Mouse (Mus musculus) adipose tissue, adult 10 weeks (tissue): Measurements from ENCODE around the gene Sirt1. TPM values are rescaled to one million over a fixed set of nuclear protein-coding genes. Genes with fewer than 3 reads are reported as not detected.

Experiments used
- polyA plus RNA-seq: library from polyadenylated mRNA; stranded (reverse); fragments of 350-450 nt; fragmentation: Illumina TruSeq; extraction: RNeasy Lipid Tissue Mini Kit (QIAGEN cat#74804); gene quantifications from one replicate; pipeline ENCODE4 v1.2.3, GENCODE M21; 2014; ENCODE audit warnings: low read depth, low replicate concordance

Gene Sirt1
- 12.0 TPM for polyA plus RNA-seq

DNA sequence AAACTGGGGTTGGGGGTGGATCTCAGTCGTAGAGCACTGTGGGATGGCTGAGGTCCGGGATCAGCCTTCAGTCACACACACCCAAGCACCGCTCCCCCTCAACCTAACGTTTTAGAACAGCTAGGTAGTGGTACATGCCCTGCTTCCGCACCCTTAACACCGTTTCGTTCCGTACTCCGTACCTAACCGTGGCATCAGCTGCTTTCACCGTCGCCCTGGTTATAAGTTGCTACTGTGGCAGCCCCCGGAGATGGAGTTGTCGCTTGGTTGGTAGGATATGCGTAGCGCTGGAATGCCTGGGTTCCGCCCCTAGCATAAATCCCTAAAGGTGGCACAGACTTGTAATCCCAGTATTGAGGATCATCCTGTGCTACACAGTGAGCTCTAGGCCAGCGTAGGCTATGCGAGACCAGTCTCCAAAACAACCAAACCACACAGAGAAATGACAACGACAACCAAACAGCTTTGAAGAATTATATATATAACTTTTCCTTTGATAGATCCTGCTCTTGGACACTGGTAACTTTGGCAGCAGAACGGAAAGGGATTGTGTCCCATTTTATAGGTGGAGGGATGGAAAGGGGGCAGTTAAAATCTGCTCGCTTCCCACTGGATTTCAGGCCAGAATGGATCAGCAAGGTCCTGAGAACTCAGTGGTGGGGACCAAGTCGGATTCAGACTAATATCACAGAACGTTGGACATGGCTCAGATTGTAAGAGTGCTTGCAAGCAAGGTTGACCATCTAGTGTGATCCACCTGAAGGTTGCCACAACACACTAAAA is at the start of gene Sirt1:
Gene Sirt1, minus strand, starts transcription at position 207 of the 783 bp plus-strand sequence.

DNA sequence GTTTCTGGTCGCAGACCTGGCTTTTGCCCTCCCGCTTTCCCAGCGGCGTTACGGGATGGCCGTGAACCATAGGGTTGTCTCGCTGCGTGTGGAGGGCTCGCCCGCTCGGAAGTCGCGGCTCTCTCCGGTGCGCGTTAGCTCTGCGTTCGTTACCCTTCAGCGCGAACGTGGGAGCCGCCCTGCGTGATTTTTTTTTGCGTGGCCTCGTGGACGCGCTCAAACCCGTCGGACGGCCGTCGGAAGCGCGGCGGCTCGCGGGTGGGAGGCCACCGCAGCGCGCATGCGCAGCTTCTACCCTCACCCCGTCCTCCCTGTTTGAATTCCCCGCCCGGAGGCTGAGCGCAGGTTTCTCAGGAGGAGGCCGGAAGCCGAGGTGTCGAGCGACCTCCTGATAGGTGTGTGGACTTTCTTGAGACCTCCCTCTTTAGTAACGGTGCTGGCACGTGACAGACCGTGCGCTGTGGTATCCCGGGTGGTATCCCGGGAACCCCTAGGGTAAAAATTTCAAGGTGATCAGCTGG is 48.3 kb upstream of the Sirt1 start, which contains the start of gene Ctnna3:
Gene Ctnna3, plus strand, starts transcription at position 314 of the 521 bp plus-strand sequence.

DNA sequence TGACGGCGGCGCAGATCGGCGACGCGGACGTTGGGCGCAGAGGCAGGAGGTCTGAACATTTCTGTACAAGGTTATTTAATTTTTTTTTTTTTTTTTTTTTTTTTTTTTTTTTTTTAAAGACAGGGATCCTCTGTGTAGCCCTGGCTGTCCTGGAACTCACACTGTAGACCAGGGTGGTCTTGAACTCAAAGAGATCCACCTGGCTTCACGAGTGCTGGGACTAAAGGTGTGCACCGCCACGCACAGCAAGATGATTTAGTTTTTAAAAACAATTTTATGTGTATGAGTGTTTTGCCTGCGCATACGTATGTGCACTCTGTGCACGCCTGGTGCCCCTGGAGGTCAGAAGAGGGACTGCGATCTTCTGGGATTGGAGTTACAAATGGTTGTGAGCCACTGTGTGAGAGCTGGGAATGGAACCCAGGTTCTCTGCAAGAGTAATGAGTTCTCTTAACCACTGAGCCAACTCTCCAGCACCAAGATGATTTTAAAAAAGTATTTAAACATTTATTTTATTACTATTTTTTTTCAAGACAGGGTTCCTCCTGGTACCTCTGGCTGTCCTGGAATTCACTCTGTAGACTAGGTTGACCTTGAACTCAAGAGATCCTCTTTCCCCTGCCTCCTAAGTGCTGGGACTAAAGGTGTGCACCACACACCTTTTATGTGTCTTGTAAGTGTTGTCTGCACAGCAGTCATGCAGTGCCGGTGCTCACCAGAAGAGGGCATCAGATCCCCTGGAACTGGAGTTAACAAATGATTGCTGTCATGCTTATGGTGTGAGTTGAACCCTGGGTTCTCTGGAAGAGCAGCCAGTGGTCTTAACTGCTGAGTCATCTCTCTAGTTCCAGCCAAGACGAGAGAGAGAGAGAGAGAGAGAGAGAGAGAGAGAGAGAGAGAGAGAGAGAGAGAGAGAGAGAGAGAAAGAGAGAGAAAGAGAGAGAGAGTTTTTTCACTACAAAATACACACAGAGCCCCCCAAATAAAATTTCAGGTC is 40.5 kb upstream of the Sirt1 start, which contains the start of gene Gm7075:
Gene Gm7075, minus strand, starts transcription at position 51 of the 997 bp plus-strand sequence.

DNA sequence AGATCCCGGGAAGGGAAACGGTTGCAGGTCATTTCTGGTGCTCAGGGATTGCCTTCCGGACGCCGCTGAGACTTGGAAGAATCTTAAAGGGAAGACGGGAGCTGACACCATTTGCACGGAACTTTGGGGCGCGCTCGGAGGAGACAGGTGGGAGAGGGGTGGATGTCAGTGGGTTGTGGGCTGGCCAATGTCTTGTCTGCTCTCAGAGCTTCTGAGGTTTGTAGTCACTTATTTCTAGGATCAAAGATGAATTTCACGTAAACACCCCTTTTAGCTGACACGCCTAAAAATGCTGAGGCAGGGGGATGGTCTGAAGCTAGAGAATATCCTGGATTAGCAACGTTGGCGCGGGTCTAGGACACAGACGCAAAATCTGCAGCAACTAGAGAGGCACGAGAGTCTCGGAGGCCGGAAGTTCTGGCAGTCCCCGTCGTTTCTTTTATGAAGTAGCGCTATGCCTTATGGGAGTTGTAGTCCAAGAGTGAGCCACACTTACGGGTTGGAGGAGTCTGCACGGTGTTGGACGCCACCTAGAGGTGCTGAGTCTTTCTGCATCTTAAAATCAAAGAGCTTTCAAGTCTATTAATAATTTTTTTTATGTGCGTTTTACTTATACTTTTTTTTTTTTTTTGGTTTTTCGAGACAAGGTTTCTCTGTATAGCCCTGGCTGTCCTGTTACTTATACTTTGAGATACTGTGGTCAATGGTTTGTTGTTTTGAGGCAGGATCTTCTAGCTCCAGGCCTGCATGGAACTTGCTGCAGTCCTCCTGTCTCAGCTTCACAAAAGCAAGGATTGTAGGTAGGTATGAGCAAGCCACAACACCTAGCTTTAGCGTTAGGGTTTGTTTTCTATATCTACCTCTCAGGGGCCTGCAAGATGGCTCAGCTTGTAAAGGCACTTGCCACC is 1.1 kb upstream of the Sirt1 start, which contains the start of gene Dnajc12:
Gene Dnajc12, plus strand, starts transcription at position 72 of the 908 bp plus-strand sequence.

Other genes with a start within 250 kb of the Sirt1 start
- 0.21 TPM for gene Mypn, start 177.8 kb downstream of the Sirt1 start, polyA plus RNA-seq
- 29.4 TPM for gene Herc4, start 137.9 kb downstream of the Sirt1 start, polyA plus RNA-seq
- gene Dnajc12, start 739 bp upstream of the Sirt1 start, polyA plus RNA-seq = 8.4 TPM
- gene Gm7075, start 40.1 kb upstream of the Sirt1 start, polyA plus RNA-seq = not detected
- gene Ctnna3, start 48.4 kb upstream of the Sirt1 start, polyA plus RNA-seq = 1.2 TPM